Mouse (Mus musculus): ENCODE results near the gene Trappc6a.
A peak's percentile ranks its signal among the peaks of the same experiment; 100 is the strongest.

The Trappc6a gene

DNA sequence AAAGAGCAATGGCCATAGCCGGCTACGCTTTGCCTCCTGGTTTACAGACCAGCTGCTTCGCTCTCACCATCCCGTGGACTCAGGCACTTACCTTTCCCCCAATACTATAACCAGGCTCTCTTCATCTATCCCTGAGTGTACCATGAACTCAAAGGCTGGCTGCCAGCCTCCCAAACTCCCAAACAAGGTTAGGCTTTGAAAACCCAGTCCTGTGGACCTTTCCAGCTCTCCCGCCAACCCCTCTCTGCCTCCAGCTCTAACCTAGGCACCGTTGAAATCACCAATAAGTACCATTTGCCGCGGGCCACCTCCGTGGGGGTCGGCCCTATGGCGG is 53.2 kb downstream of the Trappc6a start:
- no peak for DNase-seq (ENCODE audit: low spot score)

DNA sequence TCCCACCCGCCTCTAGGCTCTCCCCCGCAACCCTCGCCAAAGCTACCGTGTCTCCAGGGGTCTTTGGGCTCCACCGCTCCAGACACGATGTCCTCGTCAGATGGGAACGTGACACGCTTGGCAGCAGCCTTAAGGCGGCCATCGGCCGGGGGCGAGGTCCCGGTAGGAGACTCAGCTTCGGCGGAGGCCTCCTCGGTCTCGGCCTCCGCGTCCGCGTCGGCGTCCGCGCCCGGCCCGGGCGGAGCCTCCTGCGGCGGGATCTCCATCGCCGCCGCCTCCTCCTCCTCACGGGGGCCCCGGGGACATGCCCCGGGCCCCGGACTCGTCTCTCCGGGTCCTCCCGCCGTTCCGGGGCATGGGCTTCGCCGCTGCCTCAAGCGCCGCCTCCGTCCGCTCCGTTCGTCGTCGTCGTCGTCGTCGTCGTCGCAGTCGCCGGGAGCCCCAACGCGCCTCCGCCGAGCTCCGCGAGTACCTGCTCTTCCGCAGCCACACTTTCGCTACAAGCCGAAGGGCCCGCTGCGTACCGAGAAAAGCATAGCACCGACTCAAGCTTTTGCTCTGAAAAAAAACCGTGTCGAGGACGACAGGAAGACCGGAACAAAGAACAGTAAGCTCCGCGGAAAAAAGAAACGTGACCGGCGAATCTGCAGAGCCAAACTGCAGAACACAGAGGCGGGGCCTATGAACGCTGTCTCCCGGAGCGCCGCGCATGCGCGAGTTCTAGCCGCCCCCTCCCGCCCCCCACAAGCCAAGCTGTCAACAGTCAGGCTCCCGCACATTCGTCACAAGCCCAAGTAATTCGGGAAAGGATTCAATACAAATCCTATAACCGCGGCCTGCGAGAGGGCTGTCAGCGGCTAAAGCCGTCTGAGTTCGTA is 53.8 kb downstream of the Trappc6a start:
- DNase-seq (ENCODE audit: low spot score), result peak; percentile 77

GRCm38 (mm10) chr7:19562643-19563410 is 54.6 kb downstream of the Trappc6a start, which contains the start of gene Ppp1r37:
Ppp1r37 (minus strand) TSS chr7:19563076.
- DNase-seq (ENCODE audit: low spot score), result no peak

GRCm38 (mm10) chr7:19563884-19564283 is 55.7 kb downstream of the Trappc6a start:
- DNase-seq (ENCODE audit: low spot score), result no peak

- no peak for DNase-seq (ENCODE audit: low spot score)
Observed at GRCm38 (mm10) chr7:19564455-19564854, 56.3 kb downstream of the Trappc6a start.
